Mouse (Mus musculus) layer of hippocampus, adult 9-10 months (tissue): ENCODE results near the gene Smim12.

Source experiments
- DNase-seq: peaks from one replicate; pipeline ENCODE4 v3.0.0; 2022; ENCODE audit warnings: low spot score

The Smim12 gene

GRCm38 (mm10) chr4:127243552-127243951 lies at the start of gene Smim12:
TSS of gene Smim12 (plus strand) at chr4:127243784.
- DNase-seq = peak; percentile 98

- DNase-seq = no peak
These were observed 48.9 kb upstream of the Smim12 start for GRCm38 (mm10) chr4:127194477-127195269.

GRCm38 (mm10) chr4:127198609-127199008 lies 45.0 kb upstream of the Smim12 start:
- no peak for DNase-seq

- no peak for DNase-seq
These were observed 44.2 kb upstream of the Smim12 start for GRCm38 (mm10) chr4:127199406-127199805.

- DNase-seq = no peak
These were observed 43.3 kb upstream of the Smim12 start for GRCm38 (mm10) chr4:127200164-127200722.

GRCm38 (mm10) chr4:127200769-127201617 lies 42.6 kb upstream of the Smim12 start:
- no peak for DNase-seq

- DNase-seq = no peak
These were observed 40.5 kb upstream of the Smim12 start for GRCm38 (mm10) chr4:127203081-127203480.

GRCm38 (mm10) chr4:127211318-127211717 lies 32.3 kb upstream of the Smim12 start:
- DNase-seq = no peak

GRCm38 (mm10) chr4:127214510-127214909 lies 29.1 kb upstream of the Smim12 start:
- DNase-seq = no peak

- no peak for DNase-seq
These were observed 28.5 kb upstream of the Smim12 start for GRCm38 (mm10) chr4:127215103-127215502.

GRCm38 (mm10) chr4:127215799-127216198 lies 27.8 kb upstream of the Smim12 start:
- no peak for DNase-seq

GRCm38 (mm10) chr4:127216251-127216651 lies 27.3 kb upstream of the Smim12 start:
- DNase-seq = no peak

- no peak for DNase-seq
These were observed 26.5 kb upstream of the Smim12 start for GRCm38 (mm10) chr4:127217048-127217447.

GRCm38 (mm10) chr4:127223291-127223690 lies 20.3 kb upstream of the Smim12 start:
- no peak for DNase-seq

GRCm38 (mm10) chr4:127223755-127224154 lies 19.8 kb upstream of the Smim12 start:
- no peak for DNase-seq

GRCm38 (mm10) chr4:127224444-127225100 lies 19.0 kb upstream of the Smim12 start:
- DNase-seq = no peak

- DNase-seq = no peak
These were observed 17.5 kb upstream of the Smim12 start for GRCm38 (mm10) chr4:127226067-127226466.

- DNase-seq = no peak
These were observed 16.4 kb upstream of the Smim12 start for GRCm38 (mm10) chr4:127227051-127227673.

- DNase-seq = no peak
These were observed 11.6 kb upstream of the Smim12 start for GRCm38 (mm10) chr4:127232028-127232427.

- no peak for DNase-seq
These were observed 11.0 kb upstream of the Smim12 start for GRCm38 (mm10) chr4:127232551-127232950.

GRCm38 (mm10) chr4:127233416-127234125 lies 10.0 kb upstream of the Smim12 start:
- no peak for DNase-seq
